Mouse (Mus musculus): Measurements from ENCODE around the gene Igdcc3. TPM values are rescaled to one million over a fixed set of nuclear protein-coding genes. Genes with fewer than 3 reads are reported as not detected.
A peak's percentile ranks its signal among the peaks of the same experiment; 100 is the strongest.

The Igdcc3 gene
- 0.15 TPM in 2 replicates for polyA plus RNA-seq (2015; fragmentation: Nextera tagmentation; extraction: Ambion mirVana)

GRCm38 (mm10) chr9:65140936-65141305 is at the start of gene Igdcc3:
Igdcc3 (plus strand) TSS chr9:65141189.
- peak within 1 kb of the TSS; percentile 76 for H3K4me2 ChIP-seq
- no peaks in the 10 kb centered on the region for H3K9me3 ChIP-seq (replicated peaks)
- H3K9ac ChIP-seq: peak within 1 kb of the TSS; percentile 56
- H3K36me3 ChIP-seq: no peaks in the 10 kb centered on the region
- no peak for DNase-seq
- H3K4me1 ChIP-seq (replicated peaks): peaks cover 17% of the 10 kb centered on the region
- under 1% methylated on average over 31 of the region's 48 CpGs for WGBS (ENCODE audit: insufficient replicate concordance)
- ATAC-seq (ENCODE audit: low read depth): no peak; the same call in 1 of the 2 replicates
- H3K27me3 ChIP-seq: peaks cover 85% of the 10 kb centered on the region
- peak within 1 kb of the TSS; percentile 60 for H3K4me3 ChIP-seq (replicated peaks)
- no peak within 1 kb of the TSS for H3K27ac ChIP-seq

GRCm38 (mm10) chr9:65094237-65094636 is 46.8 kb upstream of the Igdcc3 start:
- DNase-seq: no peak
- no peak overlapping the region for H3K9ac ChIP-seq
- no peak for ATAC-seq (ENCODE audit: low read depth)

DNA sequence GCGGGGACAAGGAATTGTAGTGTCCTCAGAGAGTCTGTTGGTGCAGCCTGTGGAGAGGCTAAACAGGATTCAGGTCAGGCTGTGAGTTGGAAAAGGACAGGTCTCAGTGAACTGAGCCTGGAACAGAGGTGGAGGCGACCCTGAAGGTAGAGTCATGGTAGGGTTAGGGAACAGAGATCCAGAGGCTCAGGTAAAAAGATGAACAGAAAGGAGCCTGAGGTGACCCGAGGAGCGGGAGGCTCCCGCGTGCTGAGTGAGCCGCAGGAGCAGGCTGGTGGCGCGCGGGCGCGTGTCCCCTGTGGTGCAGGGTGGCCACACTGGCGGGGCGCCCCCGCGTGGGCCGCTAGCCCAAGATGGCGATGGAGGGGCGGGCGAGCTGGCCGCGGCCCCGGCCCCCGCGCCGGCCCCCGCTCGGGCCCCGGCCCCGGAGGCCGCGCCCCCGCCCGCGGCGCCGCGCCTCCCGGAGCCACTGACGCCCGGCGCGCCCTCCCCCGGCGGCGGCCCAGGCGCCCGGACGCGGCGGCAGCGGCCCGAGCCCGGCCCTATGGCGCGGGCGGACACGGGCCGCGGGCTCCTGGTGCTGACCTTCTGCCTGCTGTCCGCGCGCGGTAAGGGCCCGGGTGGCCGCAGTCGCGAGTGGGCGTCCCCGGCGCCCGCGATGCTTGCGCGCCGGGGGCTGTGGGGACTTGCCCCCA is 39.9 kb upstream of the Igdcc3 start, which contains the start of gene Igdcc4:
Igdcc4 (plus strand) TSS at position 496 of the 695 bp plus-strand sequence.
- ATAC-seq (ENCODE audit: low read depth) (peak; percentile 14; the same call in 1 of the 2 replicates), DNase-seq (no peak)
- 6% methylated on average over 34 of the region's 76 CpGs for WGBS (ENCODE audit: insufficient replicate concordance)
- Histone ChIP-seq H3K36me3 (no peaks in the 10 kb centered on the region), H3K4me2 (peak within 1 kb of the TSS; percentile 83), H3K9me3 (replicated peaks) (no peaks in the 10 kb centered on the region), H3K4me1 (replicated peaks) (peaks cover 25% of the 10 kb centered on the region), H3K27me3 (peaks cover 72% of the 10 kb centered on the region), H3K27ac (peak within 1 kb of the TSS; percentile 68), H3K9ac (peak within 1 kb of the TSS; percentile 61), H3K4me3 (replicated peaks) (peak within 1 kb of the TSS; percentile 60)

More at GRCm38 (mm10) chr9:65094237-65094636, 46.8 kb upstream of the Igdcc3 start:
- H3K4me1 ChIP-seq (replicated peaks): 0 out of 2 replicates have a peak, but pooled peaks cover 3% of the 10 kb centered on the region
- H3K9me3 ChIP-seq (replicated peaks): no peaks in the 10 kb centered on the region
- H3K36me3 ChIP-seq: no peaks in the 10 kb centered on the region
- no peak overlapping the region for H3K27ac ChIP-seq
- peaks cover 7% of the 10 kb centered on the region; the same call in 1 of the 2 replicates for H3K27me3 ChIP-seq
- WGBS (ENCODE audit: insufficient replicate concordance): 58% methylated on average over 6 of the region's 6 CpGs
- no peak overlapping the region for H3K4me2 ChIP-seq
- no peak overlapping the region for H3K4me3 ChIP-seq (replicated peaks)

DNA sequence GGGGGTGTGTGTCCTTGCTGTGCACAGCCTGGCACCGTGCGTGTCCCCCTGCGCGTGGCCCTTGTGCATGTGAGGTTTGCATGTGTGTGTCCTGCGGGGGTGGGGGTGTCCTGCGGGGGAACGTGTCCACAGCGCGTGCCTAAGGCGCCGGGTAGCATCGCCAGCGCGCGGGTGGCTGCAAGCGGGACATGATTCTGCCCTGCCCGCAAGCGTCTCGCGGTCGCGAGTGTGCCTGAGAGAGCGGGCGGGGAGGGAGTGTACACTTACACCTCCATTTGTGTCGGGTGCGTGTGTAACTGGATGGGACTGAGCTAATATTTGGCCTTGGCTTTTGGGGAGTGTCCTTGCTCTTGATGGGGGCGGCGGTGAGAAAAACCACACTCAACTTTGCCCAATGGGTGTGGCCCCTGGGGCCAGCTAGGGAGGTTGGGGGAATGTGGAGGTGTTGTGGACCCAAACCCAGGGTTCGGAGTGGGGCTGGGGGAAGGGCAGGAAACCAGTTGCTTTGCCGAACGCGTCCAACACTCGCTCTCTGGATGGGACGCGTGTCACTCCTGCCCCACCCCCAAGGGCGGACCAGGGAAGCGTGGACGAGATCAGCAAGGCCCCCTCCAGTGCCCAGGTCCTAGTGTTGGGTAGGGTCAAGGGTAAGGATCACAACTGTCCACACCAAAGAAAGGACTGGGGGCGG is 39.2 kb upstream of the Igdcc3 start:
- peak overlapping the region; percentile 61 for H3K9ac ChIP-seq
- H3K27ac ChIP-seq: peak overlapping the region; percentile 68
- peak overlapping the region; percentile 60 for H3K4me3 ChIP-seq (replicated peaks)
- 1% methylated on average over 39 of the region's 39 CpGs for WGBS (ENCODE audit: insufficient replicate concordance)
- H3K36me3 ChIP-seq: no peaks in the 10 kb centered on the region
- peak; percentile 11 for DNase-seq
- peaks cover 77% of the 10 kb centered on the region for H3K27me3 ChIP-seq
- H3K4me2 ChIP-seq: peak overlapping the region; percentile 83
- peak; percentile 63 for ATAC-seq (ENCODE audit: low read depth)
- peaks cover 25% of the 10 kb centered on the region for H3K4me1 ChIP-seq (replicated peaks)
- no peaks in the 10 kb centered on the region for H3K9me3 ChIP-seq (replicated peaks)

DNA sequence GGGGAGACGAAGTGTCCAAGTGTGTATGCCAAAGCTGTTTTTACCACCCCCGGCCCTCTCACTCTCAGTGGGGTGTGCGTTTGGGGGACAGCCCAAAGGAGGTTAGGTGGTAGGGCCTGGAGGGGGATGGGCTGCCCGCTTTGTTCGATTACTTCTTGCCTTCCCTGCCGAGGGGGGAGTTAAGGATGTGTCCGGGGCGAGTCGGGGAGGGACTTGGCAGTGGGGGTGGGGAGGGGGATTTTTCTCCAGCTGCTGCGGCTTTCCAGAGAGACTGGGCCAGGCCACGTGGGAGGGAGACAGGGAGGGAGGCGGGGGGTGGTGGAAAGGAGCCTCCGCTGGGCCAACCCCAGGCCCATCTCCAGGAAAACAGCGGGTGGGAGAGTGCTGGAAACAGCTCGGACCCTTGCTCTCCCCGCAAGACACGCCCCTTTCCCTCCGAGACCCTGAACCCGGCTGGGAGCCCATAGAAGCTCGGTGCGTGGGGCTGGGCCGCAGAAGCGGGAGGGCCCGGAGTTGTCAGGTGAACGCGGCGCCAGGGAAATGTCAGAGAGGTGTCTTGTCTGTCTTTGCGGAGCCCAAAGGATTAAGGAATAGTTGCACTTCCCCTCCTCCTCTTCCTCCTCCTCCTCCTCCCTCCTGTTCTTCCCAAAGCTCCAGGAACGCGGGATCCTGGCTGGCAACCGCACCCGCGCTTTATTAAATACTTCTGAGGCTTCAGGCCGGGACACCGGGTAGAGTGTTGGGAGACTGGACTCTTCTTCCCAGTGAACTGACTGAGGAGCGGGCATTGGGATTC is 38.4 kb upstream of the Igdcc3 start:
- ATAC-seq (ENCODE audit: low read depth) (peak; percentile 15), DNase-seq (no peak)
- H3K27me3 ChIP-seq: peaks cover 84% of the 10 kb centered on the region

DNA sequence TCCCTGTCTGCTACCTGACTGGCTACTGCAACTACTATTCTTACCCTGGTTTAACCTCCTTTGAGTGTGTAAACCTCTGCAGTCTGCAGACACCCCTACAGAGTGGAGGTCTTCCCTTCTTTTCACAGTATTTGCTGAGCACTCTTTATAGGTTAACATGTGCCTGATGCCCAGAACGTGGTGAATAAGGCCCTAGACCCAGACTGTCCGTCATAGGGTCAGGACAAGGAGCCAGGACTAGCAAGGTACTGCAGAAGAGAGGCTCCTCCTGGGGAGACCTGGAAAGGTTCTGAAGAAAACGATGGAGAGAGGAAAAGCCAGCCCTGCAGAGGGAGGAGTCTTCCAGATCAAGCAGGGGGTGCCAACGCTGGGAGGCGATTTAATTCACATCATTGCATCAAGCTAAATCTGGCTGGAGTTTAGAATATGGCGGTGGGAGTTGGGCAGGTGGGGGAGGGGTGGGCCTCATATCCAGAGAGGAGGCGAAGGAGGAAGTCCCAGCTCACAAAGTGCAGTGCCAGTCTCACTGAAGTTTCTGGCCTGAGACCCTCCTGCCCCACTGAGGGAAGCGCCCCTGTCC is 37.7 kb upstream of the Igdcc3 start:
- H3K27me3 ChIP-seq: peaks cover 85% of the 10 kb centered on the region
- peaks cover 25% of the 10 kb centered on the region for H3K4me1 ChIP-seq (replicated peaks)
- H3K36me3 ChIP-seq: no peaks in the 10 kb centered on the region
- H3K9ac ChIP-seq: 0 out of 2 replicates have a peak overlapping the region, but pooled peaks have one; percentile 61
- H3K4me2 ChIP-seq: peak overlapping the region; percentile 83
- ATAC-seq (ENCODE audit: low read depth): no peak
- peak overlapping the region; percentile 60 for H3K4me3 ChIP-seq (replicated peaks)
- no peak for DNase-seq
- WGBS (ENCODE audit: insufficient replicate concordance): 17% methylated on average over 8 of the region's 8 CpGs
- H3K9me3 ChIP-seq (replicated peaks): no peaks in the 10 kb centered on the region
- peak overlapping the region; percentile 67; the same call in 1 of the 2 replicates for H3K27ac ChIP-seq

More for the DNA sequence above, 38.4 kb upstream of the Igdcc3 start:
- Histone ChIP-seq H3K9me3 (replicated peaks) (no peaks in the 10 kb centered on the region), H3K9ac (peak overlapping the region; percentile 61), H3K27ac (peak overlapping the region; percentile 67), H3K36me3 (no peaks in the 10 kb centered on the region), H3K4me2 (peak overlapping the region; percentile 83), H3K4me3 (replicated peaks) (peak overlapping the region; percentile 60), H3K4me1 (replicated peaks) (peaks cover 25% of the 10 kb centered on the region)
- 8% methylated on average over 35 of the region's 36 CpGs for WGBS (ENCODE audit: insufficient replicate concordance)

GRCm38 (mm10) chr9:65106821-65107220 is 34.2 kb upstream of the Igdcc3 start:
- H3K9me3 ChIP-seq (replicated peaks): no peaks in the 10 kb centered on the region
- no peak overlapping the region for H3K4me3 ChIP-seq (replicated peaks)
- H3K36me3 ChIP-seq: no peaks in the 10 kb centered on the region
- DNase-seq (no peak), ATAC-seq (ENCODE audit: low read depth) (no peak)
- no peak overlapping the region for H3K9ac ChIP-seq
- no peak overlapping the region for H3K27ac ChIP-seq
- 69% methylated on average over 4 of the region's 4 CpGs for WGBS (ENCODE audit: insufficient replicate concordance)
- peaks cover 36% of the 10 kb centered on the region for H3K4me1 ChIP-seq (replicated peaks)
- H3K27me3 ChIP-seq: peaks cover 77% of the 10 kb centered on the region
- no peak overlapping the region for H3K4me2 ChIP-seq

DNA sequence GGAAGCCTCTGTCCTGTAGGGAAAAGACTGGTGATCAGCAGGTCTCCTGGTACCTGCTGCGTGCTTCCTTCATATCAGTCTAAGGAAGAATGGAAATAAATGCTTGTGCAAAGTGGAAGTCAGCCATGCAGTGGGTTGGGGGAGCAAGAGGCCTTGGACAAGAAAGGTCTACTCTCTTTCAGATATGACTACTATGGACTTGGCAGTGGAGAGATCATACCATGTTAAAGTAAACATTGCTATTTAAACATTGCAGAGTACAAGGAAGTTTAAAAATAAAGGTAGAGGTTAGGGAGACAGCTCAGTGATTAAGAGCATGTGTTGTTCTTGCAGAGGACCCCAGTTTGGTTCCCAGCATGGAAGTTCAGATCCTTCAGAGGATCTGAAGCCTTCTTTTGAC is 33.1 kb upstream of the Igdcc3 start:
- H3K4me2 ChIP-seq: no peak overlapping the region
- ATAC-seq (ENCODE audit: low read depth) (no peak), DNase-seq (no peak)
- no peaks in the 10 kb centered on the region for H3K9me3 ChIP-seq (replicated peaks)
- 49% methylated on average over 1 of the region's 1 CpGs for WGBS (ENCODE audit: insufficient replicate concordance)
- H3K36me3 ChIP-seq: no peaks in the 10 kb centered on the region
- H3K27ac ChIP-seq: no peak overlapping the region
- H3K27me3 ChIP-seq: peaks cover 71% of the 10 kb centered on the region
- peaks cover 29% of the 10 kb centered on the region for H3K4me1 ChIP-seq (replicated peaks)
- no peak overlapping the region for H3K4me3 ChIP-seq (replicated peaks)
- no peak overlapping the region for H3K9ac ChIP-seq

DNA sequence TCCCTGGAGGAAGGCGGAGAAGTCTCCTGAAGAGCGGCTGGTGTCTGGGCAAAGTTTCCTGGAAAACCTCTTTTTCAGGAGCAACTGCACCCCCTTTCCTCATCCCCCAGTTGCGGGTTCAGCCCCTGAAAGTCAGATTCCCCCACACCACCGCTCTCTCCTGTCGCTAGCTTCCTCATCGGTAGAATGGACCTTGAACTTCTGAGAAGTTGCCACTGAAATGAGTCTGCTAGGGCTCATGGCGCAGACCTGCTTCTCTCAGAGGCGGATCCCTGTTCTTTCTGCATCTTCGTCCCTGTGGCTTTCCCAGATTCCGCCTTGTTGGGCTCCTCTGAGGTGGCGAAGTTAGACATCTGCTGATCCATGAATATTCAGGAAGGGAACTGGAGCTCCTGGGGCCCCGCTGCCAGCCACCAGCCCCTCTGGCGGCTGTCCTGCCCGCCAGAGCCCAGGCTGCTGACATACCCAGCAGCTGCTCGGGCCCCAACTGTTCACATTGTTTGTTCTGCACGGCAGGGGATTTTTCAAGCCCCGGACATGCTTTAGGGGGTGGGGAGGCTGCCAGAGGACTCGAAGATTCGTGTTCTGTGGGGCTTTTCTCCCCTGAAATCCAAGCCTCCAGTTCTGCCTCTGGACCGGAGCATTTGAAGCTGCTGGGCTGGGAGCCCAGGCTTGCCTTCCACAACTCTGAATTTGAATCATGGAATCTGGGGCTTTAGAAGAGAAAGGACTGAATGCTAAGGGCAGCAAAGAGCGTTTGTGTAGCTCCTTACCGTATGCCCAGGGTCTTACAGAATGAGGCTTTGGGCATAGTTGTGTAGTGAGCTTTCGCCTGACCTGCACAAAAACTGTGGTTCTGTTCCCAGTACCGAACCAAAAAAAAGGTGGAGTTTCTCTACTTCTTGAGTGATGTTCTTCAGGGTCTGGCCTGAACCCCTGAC is 31.6 kb upstream of the Igdcc3 start:
- Histone ChIP-seq H3K4me1 (replicated peaks) (peaks cover 20% of the 10 kb centered on the region), H3K36me3 (no peaks in the 10 kb centered on the region), H3K27ac (0 out of 2 replicates have a peak overlapping the region, but pooled peaks have one; percentile 32), H3K9ac (peak overlapping the region; percentile 36; the same call in 1 of the 2 replicates), H3K4me3 (replicated peaks) (peak overlapping the region; percentile 4; the same call in 1 of the 2 replicates), H3K27me3 (peaks cover 63% of the 10 kb centered on the region), H3K9me3 (replicated peaks) (no peaks in the 10 kb centered on the region), H3K4me2 (peak overlapping the region; percentile 37)
- WGBS (ENCODE audit: insufficient replicate concordance): 18% methylated on average over 24 of the region's 24 CpGs
- ATAC-seq (ENCODE audit: low read depth): no peak
- DNase-seq: no peak

GRCm38 (mm10) chr9:65111698-65112097 is 29.3 kb upstream of the Igdcc3 start:
- ATAC-seq (ENCODE audit: low read depth) (no peak), DNase-seq (no peak)
- Histone ChIP-seq H3K4me3 (replicated peaks) (no peak overlapping the region), H3K4me2 (no peak overlapping the region), H3K9ac (no peak overlapping the region), H3K36me3 (no peaks in the 10 kb centered on the region), H3K27ac (no peak overlapping the region), H3K4me1 (replicated peaks) (peaks cover 20% of the 10 kb centered on the region), H3K9me3 (replicated peaks) (no peaks in the 10 kb centered on the region), H3K27me3 (peaks cover 45% of the 10 kb centered on the region)
- 68% methylated on average over 5 of the region's 5 CpGs for WGBS (ENCODE audit: insufficient replicate concordance)
